Mouse (Mus musculus): ENCODE measurements around the gene Ptprt.

- no peak for TF ChIP-seq MAX (IDR thresholded peaks at IDR 0.05; ENCODE audit: low read length)
- TF ChIP-seq CHD2 (IDR thresholded peaks at IDR 0.05; ENCODE audit: low read length), result no peak
- no peak for TF ChIP-seq MXI1 (IDR thresholded peaks at IDR 0.05; ENCODE audit: low read depth, low read length)
- no peak for TF ChIP-seq RAD21 (IDR thresholded peaks at IDR 0.05; ENCODE audit: low read depth, low read length)
- TF ChIP-seq CTCF (conservative IDR thresholded peaks at IDR 0.05 in 1 of 2, IDR thresholded peaks at IDR 0.05 in 1 of 2; ENCODE audit: low read depth in 2 of 2, low read length in 2 of 2), result no peak
- no peak for TF ChIP-seq NRF1 (IDR thresholded peaks at IDR 0.05; ENCODE audit: low read depth, low read length)
- no peak for TF ChIP-seq MEF2A (IDR thresholded peaks at IDR 0.05; ENCODE audit: borderline replicate concordance, low read depth, low read length)
- TF ChIP-seq TBP (conservative IDR thresholded peaks at IDR 0.05; ENCODE audit: low read depth, low read length), result no peak
- TF ChIP-seq POLR2A (IDR thresholded peaks at IDR 0.05; ENCODE audit: low read depth, low read length), result no peak
Observed at GRCm38 (mm10) chr2:161982311-161982710, 678.6 kb downstream of the Ptprt start.

Measured in CH12.LX (cell line).